Mouse (Mus musculus): ENCODE measurements at regions not wholly inside any gene's neighbourhood (a gene's known extent, or its start where the extent isn't known, plus 50 kb on each side); places are given as distances from the start of the nearest gene placed in this dataset.

- WGBS, result 80% methylated on average over 7 of the region's 7 CpGs
- Histone ChIP-seq H3K4me3 (replicated peaks) (no peak overlapping the region), H3K36me3 (no peaks in the 10 kb centered on the region), H3K27ac (replicated peaks) (no peak overlapping the region), H3K4me1 (no peaks in the 10 kb centered on the region), H3K4me2 (no peak overlapping the region), H3K27me3 (replicated peaks) (0 out of 2 replicates have a peak, but pooled peaks cover under 1% of the 10 kb centered on the region), H3K9ac (replicated peaks) (no peak overlapping the region), H3K9me3 (replicated peaks) (no peaks in the 10 kb centered on the region)
- ATAC-seq (ENCODE audit: low FRiP score), result no peak
Observed at GRCm38 (mm10) chr11:34888374-34889136, 55.1 kb upstream of the Spdl1 start.

- H3K4me3 ChIP-seq (replicated peaks), result no peak overlapping the region
- no peaks in the 10 kb centered on the region for H3K36me3 ChIP-seq
- 84% methylated on average over 3 of the region's 3 CpGs for WGBS
- H3K27ac ChIP-seq (replicated peaks), result no peak overlapping the region
- no peaks in the 10 kb centered on the region for H3K9me3 ChIP-seq (replicated peaks)
- H3K27me3 ChIP-seq (replicated peaks), result peaks cover 3% of the 10 kb centered on the region; the same call in 1 of the 2 replicates
- no peak overlapping the region for H3K4me2 ChIP-seq
- H3K4me1 ChIP-seq, result no peaks in the 10 kb centered on the region
- H3K9ac ChIP-seq (replicated peaks), result no peak overlapping the region
- no peak for ATAC-seq (ENCODE audit: low FRiP score)
Observed at GRCm38 (mm10) chr11:34887587-34887986, 54.1 kb upstream of the Spdl1 start.

Measured in neural tube, embryonic 15.5 days (tissue).